Mouse (Mus musculus) kidney, adult 2 months (tissue): ENCODE data around the gene Dnal4. TPM values are rescaled to one million over a fixed set of nuclear protein-coding genes. Genes with fewer than 3 reads are reported as not detected.

Experiments used
- DNase-seq: peaks from one replicate; pipeline ENCODE4 v3.0.0; 2021
- H3K27ac ChIP-seq: fragments of 200-500 bp; 2 replicates; pipeline ENCODE4 v1.5.1; 2012; ENCODE audit warnings: low read depth, low read length, control low read depth, inconsistent platforms; ENCODE audit not compliant: insufficient read depth
- H3K27me3 ChIP-seq: fragments of 200-500 bp; replicated peaks from 2 replicates; pipeline ENCODE4 v1.6.1; 2012; ENCODE audit warnings: mild to moderate bottlenecking, moderate library complexity, low read length, inconsistent platforms; ENCODE audit not compliant: control insufficient read depth, insufficient read depth
- H3K36me3 ChIP-seq: fragments of 200-500 bp; 2 replicates; pipeline ENCODE4 v1.6.1; 2012; ENCODE audit warnings: mild to moderate bottlenecking, moderate library complexity, low read length, inconsistent platforms; ENCODE audit not compliant: control insufficient read depth, insufficient read depth
- H3K4me1 ChIP-seq: fragments of 200-500 bp; 2 replicates; pipeline ENCODE4 v1.6.1; 2011; ENCODE audit warnings: low read length; ENCODE audit not compliant: control insufficient read depth, insufficient read depth
- H3K4me3 ChIP-seq: fragments of 200-500 bp; 2 replicates; pipeline ENCODE4 v1.5.1; 2011; ENCODE audit warnings: mild to moderate bottlenecking, low read depth, low read length, control low read depth; ENCODE audit not compliant: insufficient read depth
- CTCF ChIP-seq: fragments of 200-500 bp; conservative IDR thresholded peaks from 2 replicates; pipeline ENCODE4 v1.5.1; 2011; ENCODE audit warnings: low read depth, mild to moderate bottlenecking, control low read depth, low read length, moderate library complexity, mixed read lengths; ENCODE audit not compliant: insufficient read depth, insufficient read length
- POLR2A ChIP-seq: fragments of 200-500 bp; IDR thresholded peaks from one replicate; pipeline ENCODE4 v1.6.1; 2011; ENCODE audit warnings: low read depth, low read length, control low read depth
- WGBS: fragments of 180-500 bp; shearing (Covaris S2); methylation state at CpG from one replicate; pipeline ENCODE4 v1.1.7; 2018; 5-methylcytosine and 5-hydroxymethylcytosine counted together
- polyA plus RNA-seq: library from polyadenylated mRNA; depleted of rRNA; stranded (reverse); fragments of >200 nt; gene quantifications from 2 replicates; pipeline ENCODE4 v1.2.3, GENCODE M21; 2012; rRNA removed

Gene Dnal4
- 54.3 and 57.8 TPM in 2 replicates for polyA plus RNA-seq

- H3K27me3 ChIP-seq = no peaks in the 10 kb centered on the region
- TF ChIP-seq CTCF (no peak), POLR2A (no peak)
- H3K27ac ChIP-seq = no peak within 1 kb of the TSS
- H3K4me3 ChIP-seq = no peak within 1 kb of the TSS
- peaks cover 5% of the 10 kb centered on the region for H3K4me1 ChIP-seq
- DNase-seq = no peak
- no peaks in the 10 kb centered on the region for H3K36me3 ChIP-seq
Measured at GRCm38 (mm10) chr15:79777749-79778148, at the start of gene Dnal4. TSS of gene Dnal4 (minus strand) at chr15:79777849.

- no peaks in the 10 kb centered on the region for H3K4me1 ChIP-seq
- no peak for TF ChIP-seq POLR2A
- TF ChIP-seq CTCF = no peak
- H3K36me3 ChIP-seq = no peaks in the 10 kb centered on the region
- no peak for DNase-seq
- H3K27ac ChIP-seq = no peak overlapping the region
- no peak overlapping the region for H3K4me3 ChIP-seq
- 86% methylated on average over 14 of the region's 14 CpGs for WGBS
- H3K27me3 ChIP-seq = no peaks in the 10 kb centered on the region
Measured at GRCm38 (mm10) chr15:79827061-79827777, 49.6 kb upstream of the Dnal4 start.

GRCm38 (mm10) chr15:79826221-79826935, 48.7 kb upstream of the Dnal4 start:
- Histone ChIP-seq H3K27ac (no peak overlapping the region), H3K4me3 (no peak overlapping the region), H3K4me1 (no peaks in the 10 kb centered on the region), H3K27me3 (no peaks in the 10 kb centered on the region), H3K36me3 (no peaks in the 10 kb centered on the region)
- no peak for TF ChIP-seq CTCF
- no peak for TF ChIP-seq POLR2A
- no peak for DNase-seq
- 83% methylated on average over 9 of the region's 9 CpGs for WGBS

- TF ChIP-seq POLR2A (no peak), CTCF (peak; percentile 49)
- Histone ChIP-seq H3K27me3 (no peaks in the 10 kb centered on the region), H3K27ac (no peak overlapping the region), H3K4me1 (no peaks in the 10 kb centered on the region), H3K4me3 (no peak overlapping the region), H3K36me3 (no peaks in the 10 kb centered on the region)
- DNase-seq = no peak
- WGBS = 71% methylated on average over 14 of the region's 14 CpGs
Measured at GRCm38 (mm10) chr15:79825146-79825825, 47.6 kb upstream of the Dnal4 start.

GRCm38 (mm10) chr15:79823588-79824280, 46.1 kb upstream of the Dnal4 start:
- H3K27me3 ChIP-seq = no peaks in the 10 kb centered on the region
- no peaks in the 10 kb centered on the region for H3K4me1 ChIP-seq
- H3K4me3 ChIP-seq = no peak overlapping the region
- no peaks in the 10 kb centered on the region for H3K36me3 ChIP-seq
- peak; percentile 69 for DNase-seq
- no peak overlapping the region for H3K27ac ChIP-seq
- 65% methylated on average over 19 of the region's 19 CpGs for WGBS
- TF ChIP-seq CTCF (no peak), POLR2A (no peak)

- Histone ChIP-seq H3K27me3 (no peaks in the 10 kb centered on the region), H3K27ac (no peak overlapping the region), H3K4me1 (no peaks in the 10 kb centered on the region), H3K36me3 (no peaks in the 10 kb centered on the region), H3K4me3 (no peak overlapping the region)
- DNase-seq = no peak
- WGBS = 64% methylated on average over 13 of the region's 13 CpGs
- TF ChIP-seq CTCF (no peak), POLR2A (no peak)
Measured at GRCm38 (mm10) chr15:79822265-79823199, 44.9 kb upstream of the Dnal4 start.
